32 mouse cellular contexts compared by ENCODE assay signal in the genomic region with DNA sequence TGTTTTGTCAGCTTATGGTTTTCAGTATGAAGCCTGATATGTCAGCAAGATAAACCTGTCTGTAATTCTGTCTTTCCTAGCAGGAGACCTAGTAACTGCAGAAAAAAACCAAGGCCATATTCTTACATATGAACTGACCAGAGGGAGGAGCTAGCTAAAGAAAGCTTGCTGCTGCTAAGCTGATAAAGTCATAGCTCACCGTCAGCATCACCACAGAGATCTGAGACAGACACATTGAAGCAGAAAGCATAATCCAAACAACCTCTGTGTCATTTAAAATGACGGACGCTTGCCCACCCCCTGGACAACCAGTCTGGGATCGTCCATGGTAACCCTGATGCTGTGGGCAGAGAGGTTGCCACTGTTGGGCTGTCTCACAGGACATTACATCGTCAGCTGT. TPM values are rescaled to one million over a fixed set of nuclear protein-coding genes. Genes with fewer than 3 reads are reported as not detected.
DNase-seq lines count a peak whose midpoint lies in the region; ATAC-seq lines count a peak whose summit lies in the region.
"Had no signal": no experiment of that assay in that cellular context is flagged by ENCODE, and none has a peak within 500 bp of the region (broad histone marks: within the 10 kb centered on the region; RNA-seq: fewer than 3 reads in every experiment).

No protein-coding gene starts in this region.

- peak; percentile 43 for DNase-seq in heart, adult 11 months
- no peak for DNase-seq in heart, postnatal 36 days
- peak; percentile 44 for DNase-seq in liver, embryonic 13.5 days
- no peak for DNase-seq in testis, postnatal 10 days (ENCODE audit: low spot score)
- DNase-seq in left cerebral cortex, postnatal 14 days (ENCODE audit: low spot score in 2 of 2): no peak
- no peak for DNase-seq in ovary, postnatal 14 days (ENCODE audit: low spot score)
- DNase-seq: adrenal gland, adult 8-10 months; cerebellum, adult 8-10 months; cerebellum, postnatal 25 days; gastrocnemius, adult 2 months; kidney, adult 2 months; kidney, postnatal 4 days; layer of hippocampus, postnatal 36 days; right cerebral cortex, postnatal 4 days; thymus, adult 2 months; thymus, postnatal 36 days had no signal

- 44% methylated on average over 5 of the region's 5 CpGs for WGBS in liver, embryonic 13.5 days (ENCODE audit: insufficient replicate concordance)

- H3K27ac ChIP-seq in liver, embryonic 13.5 days: peak overlapping the region; percentile 69
- H3K27ac ChIP-seq: gastrocnemius, adult 2 months; heart, embryonic 10.5 days; heart, embryonic 15.5 days; hindbrain, embryonic 12.5 days; hindbrain, postnatal 0 days; intestine, embryonic 15.5 days; kidney, postnatal 0 days; limb, embryonic 10.5 days; limb, embryonic 15.5 days; lung, embryonic 15.5 days; midbrain, embryonic 13.5 days; neural tube, embryonic 15.5 days; stomach, postnatal 0 days had no signal

- intact Hi-C loops in heart, postnatal 36 days (cut with DNase I): no loop called here
- intact Hi-C loops in left cerebral cortex, postnatal 14 days (cut with DNase I): loop anchor here (10.0 kb wide), 1 partner anchor 948 kb away; no protein-coding TSS in a partner anchor

- no peaks in the 10 kb centered on the region for H3K27me3 ChIP-seq in liver, embryonic 13.5 days
- H3K27me3 ChIP-seq: CH12.LX; heart, embryonic 15.5 days; hindbrain, embryonic 12.5 days; intestine, embryonic 15.5 days; limb, embryonic 15.5 days; lung, embryonic 15.5 days; midbrain, embryonic 13.5 days; neural tube, embryonic 15.5 days had no signal

- peaks cover 53% of the 10 kb centered on the region for H3K4me1 ChIP-seq in liver, embryonic 13.5 days (replicated peaks)
- H3K4me1 ChIP-seq: heart, embryonic 10.5 days; heart, embryonic 15.5 days; intestine, embryonic 15.5 days; limb, embryonic 10.5 days; limb, embryonic 15.5 days; lung, embryonic 15.5 days; midbrain, embryonic 13.5 days; neural tube, embryonic 15.5 days had no signal

- no peak overlapping the region for H3K9ac ChIP-seq in liver, embryonic 13.5 days
- H3K9ac ChIP-seq: heart, embryonic 15.5 days; hindbrain, embryonic 12.5 days; intestine, embryonic 15.5 days; limb, embryonic 15.5 days; lung, embryonic 15.5 days; midbrain, embryonic 13.5 days; neural tube, embryonic 15.5 days had no signal

- peak; percentile 48; the same call in 1 of the 2 replicates for ATAC-seq in common myeloid progenitor, adult 5-6 weeks (replicated peaks; ENCODE audit: low read depth, poor library complexity, severe bottlenecking)
- peak; percentile 54 for ATAC-seq in liver, embryonic 13.5 days (ENCODE audit: low read depth)
- peak; percentile 73 for ATAC-seq in megakaryocyte progenitor cell, adult 5-6 weeks (replicated peaks; ENCODE audit: poor library complexity)
- ATAC-seq: forebrain, embryonic 16.5 days; hindbrain, postnatal 0 days; intestine, embryonic 15.5 days; midbrain, embryonic 13.5 days had no signal

- H3K4me2 ChIP-seq in liver, embryonic 13.5 days: 0 out of 2 replicates have a peak overlapping the region, but pooled peaks have one; percentile 17
- H3K4me2 ChIP-seq: heart, embryonic 15.5 days; hindbrain, embryonic 12.5 days; intestine, embryonic 15.5 days; limb, embryonic 15.5 days; lung, embryonic 15.5 days; midbrain, embryonic 13.5 days; neural tube, embryonic 15.5 days had no signal

- H3K9me3 ChIP-seq in liver, embryonic 13.5 days (replicated peaks): no peaks in the 10 kb centered on the region
- H3K9me3 ChIP-seq: heart, embryonic 10.5 days; heart, embryonic 15.5 days; hindbrain, embryonic 12.5 days; intestine, embryonic 15.5 days; limb, embryonic 10.5 days; limb, embryonic 15.5 days; lung, embryonic 15.5 days; midbrain, embryonic 13.5 days; neural tube, embryonic 15.5 days had no signal

- H3K36me3 ChIP-seq in liver, embryonic 13.5 days: no peaks in the 10 kb centered on the region
- H3K36me3 ChIP-seq: heart, embryonic 10.5 days; heart, embryonic 15.5 days; hindbrain, embryonic 12.5 days; intestine, embryonic 15.5 days; limb, embryonic 10.5 days; limb, embryonic 15.5 days; lung, embryonic 15.5 days; midbrain, embryonic 13.5 days; neural tube, embryonic 15.5 days had no signal

- H3K4me3 ChIP-seq in liver, embryonic 13.5 days (replicated peaks): no peak overlapping the region
- H3K4me3 ChIP-seq: gastrocnemius, adult 2 months; heart, embryonic 10.5 days; heart, embryonic 15.5 days; hindbrain, embryonic 12.5 days; intestine, embryonic 15.5 days; limb, embryonic 10.5 days; limb, embryonic 15.5 days; lung, embryonic 15.5 days; midbrain, embryonic 13.5 days; neural tube, embryonic 15.5 days had no signal

RNA-seq across cellular contexts. Expression of a gene that starts 56.7 kb away (rescaled TPM):
- total RNA-seq in heart, postnatal 36 days (2021): 10 to 100 TPM; 35.3 to 44.0 TPM
- total RNA-seq in common myeloid progenitor, adult 5-6 weeks (2017): 232 and 251 TPM in 2 replicates
- 57.9 and 70.2 TPM in 2 replicates for polyA plus RNA-seq in liver, embryonic 13.5 days (2015; fragmentation: Nextera tagmentation; extraction: Ambion mirVana)
- 127 and 131 TPM in 2 replicates for total RNA-seq in megakaryocyte progenitor cell, adult 5-6 weeks (2015)
- 162 and 189 TPM in 2 replicates for total RNA-seq in megakaryocyte progenitor cell, adult 5-6 weeks (2017)
- 10 to 100 TPM; 44.9 to 48.4 TPM for total RNA-seq in left cerebral cortex, postnatal 14 days (2021)

Comparison
In these comparisons a context has a peak if more than half of its experiments do, and no peak if none do; other contexts are left out.
1. DNase-seq: peak in heart, adult 11 months (single experiment) and liver, embryonic 13.5 days (single experiment); none in heart, postnatal 36 days (0 of 2), testis, postnatal 10 days (single experiment), left cerebral cortex, postnatal 14 days (0 of 2) and ovary, postnatal 14 days (single experiment).
2. Peak in every context shown above with its lines, with median percentiles within 50 percentile points of each other: ATAC-seq.